Mouse (Mus musculus): ENCODE results near the gene Ngef.

DNA sequence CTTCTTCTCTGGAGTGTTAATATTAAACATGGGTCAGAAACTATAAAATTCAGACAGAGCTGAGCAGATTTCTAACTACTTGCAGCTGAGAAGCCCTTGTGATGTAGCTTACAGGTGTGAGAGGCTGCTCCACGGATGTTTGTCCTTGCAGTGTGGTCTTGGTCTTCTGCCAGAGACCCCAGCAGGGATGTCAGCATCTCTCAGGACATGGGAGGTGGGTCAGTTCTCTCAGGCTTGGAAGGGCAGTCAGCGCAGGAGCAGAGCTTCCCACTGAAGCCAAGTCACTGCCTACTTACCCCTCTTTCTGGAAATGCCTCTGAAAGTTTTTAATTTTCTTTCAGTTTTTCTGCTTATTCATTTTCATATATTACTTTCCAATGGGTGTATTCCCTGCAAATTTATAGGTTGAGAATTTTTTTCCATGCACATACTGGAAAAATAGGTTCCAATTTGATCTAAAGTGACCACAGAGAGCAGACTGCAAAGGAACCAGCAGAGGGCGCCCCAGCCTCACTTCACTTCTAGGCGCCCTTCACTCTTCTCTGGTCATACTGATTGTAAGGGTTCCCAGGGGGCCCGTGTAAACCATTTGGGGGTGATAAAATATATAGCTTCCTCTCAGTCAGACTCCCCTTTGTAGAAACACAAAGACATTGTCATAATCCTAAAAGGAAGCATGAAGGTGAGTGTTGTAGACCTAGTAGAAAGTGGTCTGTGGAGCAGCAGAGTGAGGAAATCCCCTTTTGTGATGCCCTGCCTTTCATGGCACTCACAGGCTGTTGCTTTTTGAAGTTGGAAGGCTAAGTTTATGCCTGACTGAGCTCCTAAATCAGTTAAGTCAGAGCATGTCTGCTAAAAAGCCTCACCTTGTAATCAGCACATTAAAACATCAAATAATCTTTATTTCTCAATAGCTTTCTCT is 126.2 kb downstream of the Ngef start:
- TF ChIP-seq TAL1 (conservative IDR thresholded peaks at IDR 0.05; ENCODE audit: low read depth, low read length) (no peak), CTCF (IDR thresholded peaks at IDR 0.05; ENCODE audit: low read depth, low read length) (peak; percentile 71), GATA2 (IDR thresholded peaks at IDR 0.05; ENCODE audit: borderline replicate concordance, low read depth, low read length) (no peak), GATA1 (IDR thresholded peaks at IDR 0.05; ENCODE audit: borderline replicate concordance, low read length) (no peak)
